Mouse (Mus musculus) lung, adult 2 months (tissue): ENCODE measurements at regions not wholly inside any gene's neighbourhood (a gene's known extent, or its start where the extent isn't known, plus 50 kb on each side); places are given as distances from the start of the nearest gene placed in this dataset.
"Not testable (repeated sequence)": the region's sequence is repeated elsewhere in the genome, so short reads cannot be mapped to it uniquely, and the experiment has no call there.

Experiments
- DNase-seq: peaks from one replicate; pipeline ENCODE4 v3.0.0; 2022
- H3K4me1 ChIP-seq: fragments of 200-500 bp; 2 replicates; pipeline ENCODE4 v1.6.1; 2011; ENCODE audit warnings: low read length; ENCODE audit not compliant: control insufficient read depth, insufficient read depth
- H3K4me3 ChIP-seq: fragments of 200-500 bp; replicated peaks from 2 replicates; pipeline ENCODE3; 2011; ENCODE audit warnings: low read depth, mild to moderate bottlenecking, control low read depth, low read length; ENCODE audit errors: extremely low read depth
- CTCF ChIP-seq: fragments of 200-500 bp; IDR thresholded peaks from 2 replicates; pipeline ENCODE4 v1.5.1; 2011; ENCODE audit warnings: mild to moderate bottlenecking, low read length, control low read depth; ENCODE audit not compliant: insufficient read depth
- POLR2A ChIP-seq: fragments of 200-500 bp; IDR thresholded peaks from 2 replicates; pipeline ENCODE4 v1.6.1; 2011; ENCODE audit warnings: low read depth, mild to moderate bottlenecking, control low read depth, low read length, borderline replicate concordance; ENCODE audit errors: extremely low read depth
- WGBS: fragments of 180-500 bp; shearing (Covaris S2); methylation state at CpG from one replicate; pipeline ENCODE4 v1.1.7; 2018; 5-methylcytosine and 5-hydroxymethylcytosine counted together

GRCm38 (mm10) chr15:42166546-42166945, 2032.4 kb downstream of the 9330182O14Rik start:
- DNase-seq, result no peak
- H3K4me1 ChIP-seq, result no peaks in the 10 kb centered on the region
- no peak for TF ChIP-seq POLR2A
- no peak for TF ChIP-seq CTCF
- no peak overlapping the region for H3K4me3 ChIP-seq

GRCm38 (mm10) chr15:42177766-42178165, 2043.6 kb downstream of the 9330182O14Rik start:
- not testable (repeated sequence) for H3K4me3 ChIP-seq, H3K4me1 ChIP-seq, DNase-seq
- WGBS, result 79% methylated on average over 1 of the region's 1 CpGs

- Histone ChIP-seq H3K4me3 (no peak overlapping the region), H3K4me1 (no peaks in the 10 kb centered on the region)
- TF ChIP-seq CTCF (no peak), POLR2A (no peak)
- no peak for DNase-seq
- 35% methylated on average over 5 of the region's 5 CpGs for WGBS
These were observed 2073.2 kb downstream of the 9330182O14Rik start for GRCm38 (mm10) chr15:42207187-42207846.

GRCm38 (mm10) chr15:42219496-42219895, 2085.3 kb downstream of the 9330182O14Rik start:
- Histone ChIP-seq H3K4me3 (no peak overlapping the region), H3K4me1 (no peaks in the 10 kb centered on the region)
- no peak for TF ChIP-seq CTCF
- no peak for TF ChIP-seq POLR2A
- WGBS, result 76% methylated on average over 11 of the region's 11 CpGs
- no peak for DNase-seq

GRCm38 (mm10) chr15:42220005-42220404, 2085.8 kb downstream of the 9330182O14Rik start:
- Histone ChIP-seq H3K4me3 (no peak overlapping the region), H3K4me1 (no peaks in the 10 kb centered on the region)
- DNase-seq, result no peak
- WGBS, result 65% methylated on average over 3 of the region's 3 CpGs
- no peak for TF ChIP-seq POLR2A
- no peak for TF ChIP-seq CTCF

- WGBS, result 49% methylated on average over 1 of the region's 1 CpGs
- no peaks in the 10 kb centered on the region for H3K4me1 ChIP-seq
- no peak overlapping the region for H3K4me3 ChIP-seq
- no peak for DNase-seq
- no peak for TF ChIP-seq POLR2A
- no peak for TF ChIP-seq CTCF
These were observed 2090.8 kb downstream of the 9330182O14Rik start for GRCm38 (mm10) chr15:42225006-42225405.

GRCm38 (mm10) chr15:42231692-42232091, 2097.5 kb downstream of the 9330182O14Rik start:
- TF ChIP-seq POLR2A, result no peak
- no peak for TF ChIP-seq CTCF
- 68% methylated on average over 3 of the region's 3 CpGs for WGBS

GRCm38 (mm10) chr15:42246812-42247211, 2112.6 kb downstream of the 9330182O14Rik start:
- DNase-seq, result no peak
- no peak overlapping the region for H3K4me3 ChIP-seq
- H3K4me1 ChIP-seq, result no peaks in the 10 kb centered on the region
- WGBS, result 93% methylated on average over 1 of the region's 1 CpGs
- TF ChIP-seq CTCF, result no peak
- no peak for TF ChIP-seq POLR2A

More at GRCm38 (mm10) chr15:42231692-42232091, 2097.5 kb downstream of the 9330182O14Rik start:
- Histone ChIP-seq H3K4me1 (no peaks in the 10 kb centered on the region), H3K4me3 (no peak overlapping the region)
- DNase-seq, result no peak

GRCm38 (mm10) chr15:42252730-42253330, 2118.7 kb downstream of the 9330182O14Rik start:
- Histone ChIP-seq H3K4me3 (no peak overlapping the region), H3K4me1 (no peaks in the 10 kb centered on the region)
- DNase-seq, result no peak
- 48% methylated on average over 2 of the region's 2 CpGs for WGBS
- TF ChIP-seq POLR2A (no peak), CTCF (no peak)

- WGBS, result 59% methylated on average over 2 of the region's 2 CpGs
- TF ChIP-seq CTCF, result no peak
- TF ChIP-seq POLR2A, result no peak
These were observed 2122.2 kb downstream of the 9330182O14Rik start for GRCm38 (mm10) chr15:42256343-42256742.

More at GRCm38 (mm10) chr15:42256343-42256742, 2122.2 kb downstream of the 9330182O14Rik start:
- no peak for DNase-seq
- Histone ChIP-seq H3K4me1 (no peaks in the 10 kb centered on the region), H3K4me3 (no peak overlapping the region)
